Mouse (Mus musculus): ENCODE data around the gene Zfp282.
"Not testable (repeated sequence)": the region's sequence is repeated elsewhere in the genome, so short reads cannot be mapped to it uniquely, and the experiment has no call there.

Gene Zfp282

DNA sequence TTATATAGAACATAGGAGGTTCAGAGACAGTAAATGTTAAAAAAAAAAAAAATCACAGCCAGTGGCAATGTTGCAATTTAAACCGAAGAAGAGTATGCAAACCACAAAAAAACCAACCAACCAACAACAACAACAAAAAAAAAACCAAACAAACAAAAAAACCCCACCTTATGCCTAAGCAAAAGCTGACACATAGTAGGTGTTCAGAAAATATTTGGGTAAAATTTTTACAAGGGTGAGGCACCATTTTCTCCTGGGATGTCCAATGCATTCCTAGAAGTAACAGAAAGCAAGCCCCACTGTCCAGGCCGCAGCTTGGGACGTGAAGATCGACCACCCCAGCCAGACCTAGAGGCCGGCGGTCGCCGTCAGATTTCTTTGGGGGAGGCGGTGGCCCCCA lies at the start of gene Zfp282:
TSS of gene Zfp282 (plus strand) at position 147 of the 400 bp plus-strand sequence.
- DNase-seq (ENCODE audit: low read depth, low spot score) = no peak

- DNase-seq (ENCODE audit: low read depth, low spot score) = no peak
These were observed 49.5 kb upstream of the Zfp282 start for GRCm38 (mm10) chr6:47827462-47827861.

DNA sequence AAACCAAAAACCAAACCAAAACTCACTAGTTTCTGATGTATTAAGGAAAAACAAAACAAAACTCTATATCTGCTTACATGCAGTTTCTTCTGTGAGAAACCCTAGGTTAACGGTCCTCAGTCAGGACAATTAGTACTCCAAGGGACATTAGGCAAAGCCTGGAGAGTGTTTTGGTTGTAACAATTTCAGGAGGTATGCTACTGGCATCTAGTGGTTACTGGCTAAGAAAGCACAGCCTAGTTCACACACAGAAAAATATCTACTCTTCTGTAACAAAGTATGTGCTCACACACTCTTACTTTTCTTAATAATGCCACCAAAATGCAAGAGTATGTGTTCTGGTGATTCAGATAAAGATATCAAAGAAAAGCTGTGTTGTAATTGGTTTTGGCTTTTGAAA lies 48.1 kb upstream of the Zfp282 start:
- DNase-seq (ENCODE audit: low read depth, low spot score) = peak; percentile 20

DNA sequence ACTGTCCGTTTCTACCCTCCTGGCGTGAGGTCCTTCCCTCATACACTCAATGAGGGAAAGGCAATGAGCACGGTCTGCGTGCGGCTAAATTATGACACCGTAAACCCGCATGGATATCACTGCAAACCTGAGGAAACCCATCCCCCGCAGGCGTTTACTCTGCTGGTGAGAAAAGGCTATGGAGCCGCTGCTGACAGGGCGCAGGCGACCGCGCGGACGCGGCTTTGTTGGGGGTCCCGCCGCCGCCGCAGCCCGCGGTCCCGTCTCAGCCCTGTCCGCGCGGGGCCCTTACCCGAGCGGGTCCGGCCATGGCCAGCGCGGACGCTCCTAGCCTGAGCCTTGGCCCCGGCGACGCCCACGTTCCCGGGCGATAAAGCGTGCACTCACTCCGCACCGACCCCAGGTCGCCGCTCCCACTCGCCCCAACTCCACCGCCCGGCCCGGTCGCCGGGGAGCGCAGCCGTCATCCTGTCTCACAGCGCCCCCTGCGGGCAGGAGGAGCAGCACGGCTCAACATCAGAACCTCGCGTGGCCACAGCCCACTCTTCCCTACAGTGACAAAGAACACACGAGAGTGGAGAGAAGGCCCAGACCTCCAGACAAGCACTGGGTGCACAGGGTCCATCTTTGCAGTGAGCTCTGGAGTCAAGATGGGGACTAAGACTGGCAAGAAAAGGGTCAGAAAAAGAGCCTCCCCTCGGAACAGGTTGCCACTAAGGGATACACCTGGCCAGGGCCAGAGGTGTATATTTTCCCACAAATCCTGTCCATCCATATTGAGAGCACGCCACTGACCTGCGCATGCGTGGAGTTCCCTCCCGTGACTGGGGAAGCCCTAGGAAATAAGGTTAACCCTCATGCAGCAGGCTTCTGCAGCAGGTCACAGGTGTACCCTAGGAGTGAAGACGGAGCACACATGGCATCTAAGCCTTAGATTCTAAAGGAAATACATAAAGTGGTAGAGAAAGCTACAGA lies 46.6 kb upstream of the Zfp282 start, which contains the start of gene Zfp786:
TSS of gene Zfp786 (minus strand) at position 764 of the 975 bp plus-strand sequence.
- peak; percentile 88 for DNase-seq (ENCODE audit: low read depth, low spot score)

- DNase-seq (ENCODE audit: low read depth, low spot score) = no peak
These were observed 44.8 kb upstream of the Zfp282 start for GRCm38 (mm10) chr6:47832220-47832619.

DNA sequence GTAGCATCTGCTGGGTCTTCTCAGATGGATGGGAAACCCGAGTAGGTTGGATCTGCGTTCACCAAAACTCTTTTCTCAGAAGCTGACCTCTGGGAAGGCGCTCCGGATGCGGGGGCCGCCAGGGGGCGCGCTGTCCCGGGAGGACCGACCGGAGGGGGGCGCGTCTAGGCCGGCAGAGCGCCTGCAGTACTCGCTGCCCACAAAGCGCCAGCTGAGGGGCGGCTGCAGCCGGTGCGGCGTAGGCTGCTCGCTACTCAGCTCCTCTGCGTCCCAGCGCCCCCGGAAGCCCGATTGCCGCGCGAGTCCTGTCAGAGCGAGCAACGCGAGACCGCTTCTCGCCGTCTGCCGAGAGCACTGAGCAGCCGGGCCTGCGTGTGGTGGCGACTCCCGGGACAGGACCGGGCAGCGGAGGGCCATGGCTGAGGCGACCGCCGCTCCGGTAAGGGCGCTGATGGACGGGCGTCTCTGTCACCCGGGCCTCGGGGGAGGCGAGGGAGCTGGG lies 41.5 kb upstream of the Zfp282 start, which contains the start of gene Zfp398:
TSS of gene Zfp398 (plus strand) at position 180 of the 502 bp plus-strand sequence.
- peak; percentile 95 for DNase-seq (ENCODE audit: low read depth, low spot score)

GRCm38 (mm10) chr6:47835984-47836521 lies 41.0 kb upstream of the Zfp282 start:
- DNase-seq (ENCODE audit: low read depth, low spot score) = no peak

GRCm38 (mm10) chr6:47837630-47838029 lies 39.4 kb upstream of the Zfp282 start:
- DNase-seq (ENCODE audit: low read depth, low spot score) = no peak

- no peak for DNase-seq (ENCODE audit: low read depth, low spot score)
These were observed 35.9 kb upstream of the Zfp282 start for GRCm38 (mm10) chr6:47841077-47841476.

- DNase-seq (ENCODE audit: low read depth, low spot score) = no peak
These were observed 35.2 kb upstream of the Zfp282 start for GRCm38 (mm10) chr6:47841831-47842230.

DNA sequence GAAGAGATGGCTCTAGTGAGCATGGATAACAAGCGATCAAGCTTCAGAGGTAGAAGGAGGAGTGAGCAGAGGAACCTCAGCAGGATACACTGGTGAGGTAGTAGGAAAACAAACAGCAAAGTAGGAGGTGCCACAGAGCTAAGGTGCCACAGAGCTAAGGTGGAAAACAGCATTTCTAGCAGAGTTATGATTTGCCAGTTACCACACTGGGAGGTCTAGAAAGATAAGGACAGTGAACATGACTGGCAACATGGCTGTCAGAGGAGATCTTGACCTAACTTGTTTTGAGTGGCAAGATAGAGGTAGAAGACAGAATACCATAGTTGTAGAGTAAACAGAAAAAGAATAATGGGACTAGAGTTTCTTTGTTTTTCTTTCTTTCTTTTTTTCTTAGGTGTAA lies 34.7 kb upstream of the Zfp282 start:
- DNase-seq (ENCODE audit: low read depth, low spot score) = no peak

- no peak for DNase-seq (ENCODE audit: low read depth, low spot score)
These were observed 31.2 kb upstream of the Zfp282 start for GRCm38 (mm10) chr6:47845779-47846178.

DNA sequence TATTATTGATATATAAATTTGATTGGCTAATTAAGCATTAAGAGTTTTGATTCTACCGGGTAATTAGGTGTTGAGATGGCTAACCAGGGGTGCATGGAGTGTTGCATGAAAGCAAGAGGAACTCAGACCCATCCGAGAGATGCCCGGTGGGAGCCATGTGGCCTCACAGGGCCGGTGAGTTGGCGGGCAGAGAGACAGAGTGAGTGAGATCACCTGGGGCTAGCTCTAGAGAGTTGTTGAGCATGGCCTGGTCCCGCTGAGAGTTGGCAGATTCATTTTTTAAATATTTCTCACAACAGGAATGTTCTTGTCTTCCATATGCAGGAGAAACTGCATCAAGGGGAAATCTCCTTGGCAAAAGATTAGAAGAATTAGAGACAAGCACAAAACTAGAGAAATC lies 19.8 kb upstream of the Zfp282 start:
- DNase-seq (ENCODE audit: low read depth, low spot score) = no peak

GRCm38 (mm10) chr6:47857729-47858128 lies 19.3 kb upstream of the Zfp282 start:
- not testable (repeated sequence) for DNase-seq (ENCODE audit: low read depth, low spot score)

GRCm38 (mm10) chr6:47872266-47872665 lies 4.7 kb upstream of the Zfp282 start:
- no peak for DNase-seq (ENCODE audit: low read depth, low spot score)

DNA sequence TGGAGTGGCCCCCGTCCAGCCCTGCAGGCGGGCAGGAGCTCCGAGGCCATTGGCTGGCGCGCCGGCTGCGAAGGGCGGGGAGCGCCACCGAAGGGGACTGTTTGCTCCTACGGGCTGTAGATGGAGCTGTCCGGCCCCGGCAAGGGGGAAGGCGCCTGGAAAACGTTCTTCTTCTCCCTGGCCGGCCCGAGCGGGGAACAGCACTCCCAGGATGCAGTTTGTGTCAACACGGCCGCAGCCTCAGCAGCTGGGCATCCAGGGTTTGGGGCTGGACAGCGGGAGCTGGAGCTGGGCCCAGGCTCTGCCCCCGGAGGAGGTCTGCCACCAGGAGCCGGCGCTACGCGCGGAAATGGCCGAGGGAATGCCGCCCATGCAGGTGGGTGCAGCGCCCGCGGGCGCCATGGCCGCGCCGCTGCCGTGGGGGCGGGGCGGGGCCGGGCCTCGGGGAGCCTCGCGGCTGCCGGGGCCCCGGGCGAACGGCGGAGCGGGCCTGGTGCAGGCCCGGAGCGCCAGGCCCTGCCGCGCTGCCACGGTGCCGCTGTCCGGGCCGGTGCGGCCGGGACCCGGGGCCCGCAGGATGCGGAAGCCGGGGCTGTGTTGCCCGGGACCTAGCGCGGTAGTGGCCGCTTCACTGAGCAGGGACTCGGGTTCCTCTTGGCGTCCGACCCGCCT lies 593 bp downstream of the Zfp282 start:
- DNase-seq (ENCODE audit: low read depth, low spot score) = peak; percentile 77

GRCm38 (mm10) chr6:47878133-47878514 lies 1.1 kb downstream of the Zfp282 start:
- DNase-seq (ENCODE audit: low read depth, low spot score) = no peak

DNA sequence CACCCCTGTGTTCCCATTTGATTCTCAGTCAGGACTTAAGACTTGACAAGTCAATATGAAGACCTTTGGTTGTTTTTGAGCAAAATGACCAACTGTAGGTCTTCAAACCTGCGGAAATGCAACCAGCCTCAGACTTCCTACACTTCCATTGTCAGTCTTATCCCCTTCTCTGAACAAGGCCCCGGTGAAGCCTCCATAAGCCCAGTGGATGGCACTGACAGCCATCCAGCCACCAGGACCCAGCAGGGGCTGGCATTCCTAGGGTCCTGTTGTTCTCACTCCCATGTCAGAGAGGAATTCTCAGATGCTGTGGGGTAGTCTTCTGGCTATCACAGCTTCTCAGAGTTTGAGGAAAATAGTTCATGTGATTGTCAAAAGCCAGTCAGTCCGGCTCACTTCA lies 1.6 kb downstream of the Zfp282 start:
- DNase-seq (ENCODE audit: low read depth, low spot score) = no peak

- DNase-seq (ENCODE audit: low read depth, low spot score) = no peak
These were observed 2.2 kb downstream of the Zfp282 start for GRCm38 (mm10) chr6:47879049-47879716.

DNA sequence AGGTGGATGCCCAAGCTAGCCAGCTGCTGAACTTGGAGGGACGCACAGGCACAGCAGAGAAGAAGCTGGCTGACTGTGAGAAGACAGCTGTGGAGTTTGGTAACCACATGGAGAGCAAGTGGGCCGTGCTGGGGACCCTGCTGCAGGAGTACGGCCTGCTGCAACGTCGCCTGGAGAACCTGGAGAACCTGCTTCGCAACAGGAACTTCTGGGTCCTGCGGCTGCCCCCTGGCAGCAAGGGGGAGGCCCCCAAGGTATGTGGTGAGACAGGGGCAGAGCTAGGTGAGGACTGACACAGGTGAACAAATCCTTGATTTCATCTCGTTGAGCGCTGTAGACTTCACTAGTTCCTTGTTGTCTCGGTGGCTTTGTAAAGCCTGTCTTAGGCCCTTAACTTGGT lies 3.2 kb downstream of the Zfp282 start:
- DNase-seq (ENCODE audit: low read depth, low spot score) = no peak

DNA sequence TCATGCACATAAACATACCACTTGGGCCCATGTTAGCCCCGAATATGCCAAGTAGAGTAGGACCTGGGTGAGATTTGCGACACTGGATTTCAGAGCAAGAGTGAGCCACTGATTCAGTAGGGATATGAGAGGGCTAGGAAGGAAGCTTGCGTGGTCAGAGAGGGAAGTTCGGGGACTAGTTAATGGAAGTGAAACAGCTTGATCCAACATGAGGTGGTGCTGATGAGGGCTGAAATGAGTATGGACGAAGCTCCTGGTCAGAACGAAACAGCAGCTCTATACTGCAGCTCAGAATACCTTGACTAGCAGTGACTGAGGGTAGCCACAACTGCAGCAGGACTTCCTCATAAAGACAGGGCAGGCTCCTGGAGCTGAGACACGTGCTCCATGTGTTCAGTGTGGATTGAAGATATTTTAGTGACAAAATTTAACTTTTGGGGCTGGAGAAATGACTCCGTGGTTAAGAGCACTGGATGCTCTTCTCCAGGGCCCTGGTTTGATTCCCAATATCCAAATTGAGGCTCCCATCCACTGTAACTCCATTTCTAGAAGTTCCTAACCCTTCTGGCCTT lies 11.9 kb downstream of the Zfp282 start:
- DNase-seq (ENCODE audit: low read depth, low spot score) = no peak

Data from CD4-positive helper T cell, adult 2 months (primary cell).